Mouse (Mus musculus) cortical plate, adult 2 months (tissue): ENCODE results near the gene Tsfm.

Source experiments
- CTCF ChIP-seq: fragments of 200-500 bp; IDR thresholded peaks from 2 replicates; pipeline ENCODE4 v1.5.1; 2011; ENCODE audit warnings: mild to moderate bottlenecking, control low read depth, low read length; ENCODE audit not compliant: insufficient read depth; ENCODE audit errors: extremely low read depth
- POLR2A ChIP-seq: fragments of 200-500 bp; IDR thresholded peaks from 2 replicates; pipeline ENCODE4 v1.6.1; 2011; ENCODE audit warnings: mild to moderate bottlenecking, low read length, control low read depth; ENCODE audit not compliant: insufficient read depth; ENCODE audit errors: extremely low read depth

GRCm38 (mm10) chr10:127050119-127050474 lies 19.5 kb upstream of the Tsfm start:
- no peak for TF ChIP-seq CTCF
- no peak for TF ChIP-seq POLR2A
